Mouse (Mus musculus): Measurements from ENCODE around the gene Nr2e3.
"Not testable (repeated sequence)": the region's sequence is repeated elsewhere in the genome, so short reads cannot be mapped to it uniquely, and the experiment has no call there.

Nr2e3 gene

GRCm38 (mm10) chr9:59960559-59960958 is at the start of gene Nr2e3:
TSS of gene Nr2e3 (minus strand) at chr9:59960659.
- DNase-seq, result no peak

- peak; percentile 14 to 17 for DNase-seq
These were observed 48.5 kb upstream of the Nr2e3 start for GRCm38 (mm10) chr9:60008936-60009335.

GRCm38 (mm10) chr9:60002323-60002722 is 41.9 kb upstream of the Nr2e3 start:
- DNase-seq, result no peak

- DNase-seq, result no peak
These were observed 41.0 kb upstream of the Nr2e3 start for GRCm38 (mm10) chr9:60001444-60001843.

GRCm38 (mm10) chr9:59997725-59998124 is 37.3 kb upstream of the Nr2e3 start:
- DNase-seq, result no peak

GRCm38 (mm10) chr9:59991407-59991806 is 30.9 kb upstream of the Nr2e3 start:
- no peak for DNase-seq

GRCm38 (mm10) chr9:59989864-59990263 is 29.4 kb upstream of the Nr2e3 start:
- DNase-seq, result peak; percentile 59 to 65

- DNase-seq, result no peak
These were observed 25.6 kb upstream of the Nr2e3 start for GRCm38 (mm10) chr9:59985900-59986572.

- no peak for DNase-seq
These were observed 20.7 kb upstream of the Nr2e3 start for GRCm38 (mm10) chr9:59981116-59981515.

- DNase-seq, result no peak
These were observed 10.8 kb upstream of the Nr2e3 start for GRCm38 (mm10) chr9:59971263-59971662.

GRCm38 (mm10) chr9:59969383-59969782 is 8.9 kb upstream of the Nr2e3 start:
- DNase-seq, result peak; percentile 61 to 64

GRCm38 (mm10) chr9:59965046-59965445 is 4.6 kb upstream of the Nr2e3 start:
- no peak for DNase-seq

GRCm38 (mm10) chr9:59964367-59964766 is 3.9 kb upstream of the Nr2e3 start:
- DNase-seq, result no peak

- peak in 1 of 2 experiments; percentile 30 for DNase-seq
These were observed 919 bp upstream of the Nr2e3 start for GRCm38 (mm10) chr9:59961201-59961955.

- DNase-seq, result peak; percentile 62 to 64
These were observed 1.2 kb downstream of the Nr2e3 start for GRCm38 (mm10) chr9:59959276-59959675.

GRCm38 (mm10) chr9:59958115-59958514 is 2.3 kb downstream of the Nr2e3 start:
- not testable (repeated sequence) for DNase-seq

GRCm38 (mm10) chr9:59956496-59956895 is 4.0 kb downstream of the Nr2e3 start:
- DNase-seq, result no peak

- no peak for DNase-seq
These were observed 4.8 kb downstream of the Nr2e3 start for GRCm38 (mm10) chr9:59955692-59956091.

GRCm38 (mm10) chr9:59955199-59955598 is 5.3 kb downstream of the Nr2e3 start:
- no peak for DNase-seq

- no peak for DNase-seq
These were observed 6.9 kb downstream of the Nr2e3 start for GRCm38 (mm10) chr9:59953556-59953955.

GRCm38 (mm10) chr9:59952515-59953070 is 7.9 kb downstream of the Nr2e3 start:
- DNase-seq, result no peak

GRCm38 (mm10) chr9:59951943-59952342 is 8.5 kb downstream of the Nr2e3 start:
- DNase-seq, result no peak

- DNase-seq, result no peak
These were observed 9.3 kb downstream of the Nr2e3 start for GRCm38 (mm10) chr9:59951001-59951750.

Measured in cerebellum, adult 18-20 months (tissue).